Mouse (Mus musculus): Measurements from ENCODE around the gene Lypd6b.

- no peak for TF ChIP-seq CTCF (conservative IDR thresholded peaks at IDR 0.05; ENCODE audit: low read length)
- TF ChIP-seq POU5F1 (IDR thresholded peaks at IDR 0.05; ENCODE audit: borderline replicate concordance, low read length): no peak
Observed at GRCm38 (mm10) chr2:49856584-49856983, 69.1 kb downstream of the Lypd6b start.
